Mouse (Mus musculus): ENCODE measurements around the gene Xxylt1.
"Not testable (repeated sequence)": the region's sequence is repeated elsewhere in the genome, so short reads cannot be mapped to it uniquely, and the experiment has no call there.

Gene Xxylt1

GRCm38 (mm10) chr16:31025516-31025915 lies 55.7 kb downstream of the Xxylt1 start:
- intact Hi-C loops (cut with DNase I) = no loop called here

- intact Hi-C loops (cut with DNase I) = no loop called here
These were observed 56.2 kb downstream of the Xxylt1 start for GRCm38 (mm10) chr16:31024997-31025396.

- intact Hi-C loops (cut with DNase I) = no loop called here
These were observed 57.0 kb downstream of the Xxylt1 start for GRCm38 (mm10) chr16:31024221-31024620.

GRCm38 (mm10) chr16:31023803-31024202 lies 57.4 kb downstream of the Xxylt1 start:
- intact Hi-C loops (cut with DNase I) = no loop called here

GRCm38 (mm10) chr16:31022287-31022686 lies 58.9 kb downstream of the Xxylt1 start:
- intact Hi-C loops (cut with DNase I) = no loop called here

GRCm38 (mm10) chr16:31019514-31019913 lies 61.7 kb downstream of the Xxylt1 start:
- intact Hi-C loops (cut with DNase I) = no loop called here

- intact Hi-C loops (cut with DNase I) = no loop called here
These were observed 63.4 kb downstream of the Xxylt1 start for GRCm38 (mm10) chr16:31017687-31018413.

GRCm38 (mm10) chr16:31016669-31017068 lies 64.6 kb downstream of the Xxylt1 start:
- intact Hi-C loops (cut with DNase I) = no loop called here

- intact Hi-C loops (cut with DNase I) = no loop called here
These were observed 65.1 kb downstream of the Xxylt1 start for GRCm38 (mm10) chr16:31016169-31016568.

- intact Hi-C loops (cut with DNase I) = no loop called here
These were observed 66.0 kb downstream of the Xxylt1 start for GRCm38 (mm10) chr16:31015271-31015670.

- intact Hi-C loops (cut with DNase I) = no loop called here
These were observed 69.0 kb downstream of the Xxylt1 start for GRCm38 (mm10) chr16:31012236-31012635.

GRCm38 (mm10) chr16:31010443-31010842 lies 70.8 kb downstream of the Xxylt1 start:
- intact Hi-C loops (cut with DNase I) = no loop called here

- intact Hi-C loops (cut with DNase I) = no loop called here
These were observed 72.9 kb downstream of the Xxylt1 start for GRCm38 (mm10) chr16:31008326-31008725.

- intact Hi-C loops (cut with DNase I) = no loop called here
These were observed 73.7 kb downstream of the Xxylt1 start for GRCm38 (mm10) chr16:31007582-31007981.

GRCm38 (mm10) chr16:31005693-31006092 lies 75.5 kb downstream of the Xxylt1 start:
- intact Hi-C loops (cut with DNase I) = no loop called here

GRCm38 (mm10) chr16:31004321-31004682 lies 76.9 kb downstream of the Xxylt1 start:
- intact Hi-C loops (cut with DNase I) = no loop called here

- intact Hi-C loops (cut with DNase I) = not testable (repeated sequence)
These were observed 77.5 kb downstream of the Xxylt1 start for GRCm38 (mm10) chr16:31003592-31004320.

- intact Hi-C loops (cut with DNase I) = no loop called here
These were observed 78.3 kb downstream of the Xxylt1 start for GRCm38 (mm10) chr16:31002926-31003325.

GRCm38 (mm10) chr16:31002117-31002516 lies 79.1 kb downstream of the Xxylt1 start:
- intact Hi-C loops (cut with DNase I) = no loop called here

- intact Hi-C loops (cut with DNase I) = no loop called here
These were observed 82.5 kb downstream of the Xxylt1 start for GRCm38 (mm10) chr16:30998711-30999110.

- intact Hi-C loops (cut with DNase I) = no loop called here
These were observed 83.2 kb downstream of the Xxylt1 start for GRCm38 (mm10) chr16:30998048-30998447.

GRCm38 (mm10) chr16:30995446-30995845 lies 85.8 kb downstream of the Xxylt1 start:
- intact Hi-C loops (cut with DNase I) = no loop called here

- intact Hi-C loops (cut with DNase I) = no loop called here
These were observed 86.4 kb downstream of the Xxylt1 start for GRCm38 (mm10) chr16:30994881-30995280.
